Mouse (Mus musculus): Measurements from ENCODE around the gene Nab2. TPM values are rescaled to one million over a fixed set of nuclear protein-coding genes. Genes with fewer than 3 reads are reported as not detected.

The Nab2 gene
- polyA plus RNA-seq, 1 experiment from 2014 or later = 4.9 TPM

DNA sequence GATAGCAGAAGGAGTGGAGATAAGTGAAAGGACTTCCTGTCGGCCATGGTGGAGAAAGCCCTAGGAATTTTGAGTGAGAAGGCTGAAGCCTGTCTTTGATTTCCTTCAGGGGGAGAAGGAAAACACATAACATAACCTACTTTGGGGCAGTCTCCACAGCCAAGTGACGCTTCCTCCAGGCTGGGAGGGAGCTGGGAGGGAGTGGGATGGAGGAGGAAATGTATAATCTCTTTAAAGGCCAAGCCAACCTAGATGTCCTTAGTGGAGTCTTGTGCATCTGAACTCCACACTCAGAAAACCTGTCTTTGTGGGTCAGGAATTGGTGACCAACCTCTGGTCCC is 53.4 kb downstream of the Nab2 start:
- no peak for DNase-seq (ENCODE audit: low spot score)
- no peak for ATAC-seq (ENCODE audit: low FRiP score)
- Histone ChIP-seq H3K9me3 (ENCODE audit: control insufficient read depth, low read length) (no peaks in the 10 kb centered on the region), H3K27me3 (ENCODE audit: control insufficient read depth, insufficient read depth, low read length) (no peaks in the 10 kb centered on the region), H3K4me1 (replicated peaks; ENCODE audit: control insufficient read depth, insufficient read depth, low read length) (peaks cover 17% of the 10 kb centered on the region), H3K27ac (ENCODE audit: low read depth, low read length) (peak overlapping the region; percentile 53; the same call in 1 of the 2 replicates), H3K36me3 (ENCODE audit: control insufficient read depth, insufficient read depth, low read length) (0 out of 2 replicates have a peak, but pooled peaks cover 2% of the 10 kb centered on the region), H3K9ac (ENCODE audit: low read depth, low read length) (no peak overlapping the region; the same call in 1 of the 2 replicates), H3K4me2 (replicated peaks; ENCODE audit: low read depth, low read length) (no peak overlapping the region), H3K4me3 (ENCODE audit: low read depth, low read length) (no peak overlapping the region)
- WGBS = 20% methylated on average over 2 of the region's 2 CpGs

DNA sequence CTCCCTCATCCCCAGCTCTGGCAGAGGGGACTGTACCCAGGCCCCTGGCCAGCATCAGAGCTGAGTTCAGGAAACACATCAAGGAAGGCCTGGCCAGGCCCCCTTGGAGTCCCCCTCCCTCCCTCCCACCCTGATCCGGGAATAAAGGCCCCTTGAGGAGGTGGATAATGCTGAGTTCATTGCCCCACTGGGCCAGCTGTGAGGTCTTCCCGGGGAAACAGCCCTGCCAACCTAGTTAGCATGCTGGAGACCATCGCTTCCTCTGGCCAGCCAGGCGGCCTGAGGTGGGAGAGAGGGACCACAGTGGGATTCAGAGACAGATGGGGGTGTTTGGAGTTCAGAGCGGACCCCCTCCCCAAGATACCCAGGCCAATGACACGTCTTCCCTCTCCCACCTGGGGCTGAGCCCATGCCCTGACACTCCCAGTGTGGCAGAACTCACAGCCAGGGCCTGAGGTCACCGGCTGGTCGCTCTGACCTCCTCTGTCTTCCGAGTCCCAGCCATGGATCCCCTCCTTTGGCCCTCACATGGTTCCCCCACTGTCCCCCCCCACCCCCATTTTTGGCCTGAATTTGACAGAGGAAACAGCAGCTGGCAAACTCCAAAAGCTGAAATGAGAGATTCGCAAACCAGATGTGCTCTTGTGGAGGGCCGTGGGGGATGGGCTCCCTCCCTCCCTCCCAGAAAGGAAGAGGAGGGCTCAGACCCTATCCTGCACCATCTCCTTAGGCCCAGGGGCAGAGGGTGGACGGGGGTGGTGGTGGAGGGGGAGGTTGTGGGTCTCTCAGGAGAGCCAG is 53.9 kb downstream of the Nab2 start:
- no peak for DNase-seq (ENCODE audit: low spot score)
- no peaks in the 10 kb centered on the region for H3K9me3 ChIP-seq (ENCODE audit: control insufficient read depth, low read length)
- peak; percentile 31; the same call in 1 of the 2 replicates for ATAC-seq (ENCODE audit: low FRiP score)
- H3K9ac ChIP-seq (ENCODE audit: low read depth, low read length) = no peak overlapping the region; the same call in 1 of the 2 replicates
- no peaks in the 10 kb centered on the region for H3K27me3 ChIP-seq (ENCODE audit: control insufficient read depth, insufficient read depth, low read length)
- H3K4me1 ChIP-seq (replicated peaks; ENCODE audit: control insufficient read depth, insufficient read depth, low read length) = peaks cover 15% of the 10 kb centered on the region
- 17% methylated on average over 12 of the region's 12 CpGs for WGBS
- 0 out of 2 replicates have a peak, but pooled peaks cover 3% of the 10 kb centered on the region for H3K36me3 ChIP-seq (ENCODE audit: control insufficient read depth, insufficient read depth, low read length)
- no peak overlapping the region for H3K4me3 ChIP-seq (ENCODE audit: low read depth, low read length)
- no peak overlapping the region for H3K4me2 ChIP-seq (replicated peaks; ENCODE audit: low read depth, low read length)
- 0 out of 2 replicates have a peak overlapping the region, but pooled peaks have one; percentile 27 for H3K27ac ChIP-seq (ENCODE audit: low read depth, low read length)

GRCm38 (mm10) chr10:127612079-127612775 is 56.1 kb downstream of the Nab2 start:
- H3K4me2 ChIP-seq (replicated peaks; ENCODE audit: low read depth, low read length) = no peak overlapping the region
- no peak overlapping the region for H3K4me3 ChIP-seq (ENCODE audit: low read depth, low read length)
- H3K9me3 ChIP-seq (ENCODE audit: control insufficient read depth, low read length) = no peaks in the 10 kb centered on the region
- 0 out of 2 replicates have a peak, but pooled peaks cover 3% of the 10 kb centered on the region for H3K36me3 ChIP-seq (ENCODE audit: control insufficient read depth, insufficient read depth, low read length)
- WGBS = 87% methylated on average over 14 of the region's 14 CpGs
- DNase-seq (ENCODE audit: low spot score) = no peak
- peaks cover 10% of the 10 kb centered on the region for H3K4me1 ChIP-seq (replicated peaks; ENCODE audit: control insufficient read depth, insufficient read depth, low read length)
- H3K9ac ChIP-seq (ENCODE audit: low read depth, low read length) = no peak overlapping the region
- no peak for ATAC-seq (ENCODE audit: low FRiP score)
- H3K27ac ChIP-seq (ENCODE audit: low read depth, low read length) = no peak overlapping the region
- no peaks in the 10 kb centered on the region for H3K27me3 ChIP-seq (ENCODE audit: control insufficient read depth, insufficient read depth, low read length)

Other genes with a start within 250 kb of the Nab2 start
- 0.36 and 0.43 TPM in 2 replicates for gene Stac3, start 166.9 kb downstream of the Nab2 start, polyA plus RNA-seq (2014; fragmentation: Nextera tagmentation; extraction: Ambion mirVana)
- gene Ndufa4l2, start 153.6 kb downstream of the Nab2 start, polyA plus RNA-seq (2014; fragmentation: Nextera tagmentation; extraction: Ambion mirVana) = 6.5 and 7.0 TPM in 2 replicates
- gene Shmt2, start 146.1 kb downstream of the Nab2 start, polyA plus RNA-seq (2014; fragmentation: Nextera tagmentation; extraction: Ambion mirVana) = 70.3 and 70.4 TPM in 2 replicates
- gene Nxph4, start 134.0 kb downstream of the Nab2 start, polyA plus RNA-seq (2014; fragmentation: Nextera tagmentation; extraction: Ambion mirVana) = 54.5 and 59.8 TPM in 2 replicates
- gene Lrp1, start 47.4 kb downstream of the Nab2 start, polyA plus RNA-seq (2014; fragmentation: Nextera tagmentation; extraction: Ambion mirVana) = 66.3 and 67.1 TPM in 2 replicates
- 6.0 and 6.9 TPM in 2 replicates for gene Stat6, start 25.6 kb downstream of the Nab2 start, polyA plus RNA-seq (2014; fragmentation: Nextera tagmentation; extraction: Ambion mirVana)
- gene Nemp1, start 1.7 kb downstream of the Nab2 start, polyA plus RNA-seq (2014; fragmentation: Nextera tagmentation; extraction: Ambion mirVana) = 8.6 and 9.3 TPM in 2 replicates
- 0.45 and 0.57 TPM in 2 replicates for gene Myo1a, start 36.6 kb upstream of the Nab2 start, polyA plus RNA-seq (2014; fragmentation: Nextera tagmentation; extraction: Ambion mirVana)
- not detected in 2 replicates for gene Tac2, start 55.9 kb upstream of the Nab2 start, polyA plus RNA-seq (2014; fragmentation: Nextera tagmentation; extraction: Ambion mirVana)
- 7.2 and 9.3 TPM in 2 replicates for gene Zbtb39, start 71.0 kb upstream of the Nab2 start, polyA plus RNA-seq (2014; fragmentation: Nextera tagmentation; extraction: Ambion mirVana)
- 0.25 and 0.63 TPM in 2 replicates for gene Gpr182, start 83.2 kb upstream of the Nab2 start, polyA plus RNA-seq (2014; fragmentation: Nextera tagmentation; extraction: Ambion mirVana)
- gene Rdh1, start 91.2 kb upstream of the Nab2 start, polyA plus RNA-seq (2014; fragmentation: Nextera tagmentation; extraction: Ambion mirVana) = 0.05 TPM in 1 of 2 replicates, not detected in the other
- not detected in 2 replicates for gene Rdh16f1, start 91.2 kb upstream of the Nab2 start, polyA plus RNA-seq (2014; fragmentation: Nextera tagmentation; extraction: Ambion mirVana)
- gene Rdh9, start 107.8 kb upstream of the Nab2 start, polyA plus RNA-seq (2014; fragmentation: Nextera tagmentation; extraction: Ambion mirVana) = 0.06 TPM in 1 of 2 replicates, not detected in the other
- 0.06 TPM in 1 of 2 replicates, not detected in the other for gene Rdh16, start 132.6 kb upstream of the Nab2 start, polyA plus RNA-seq (2014; fragmentation: Nextera tagmentation; extraction: Ambion mirVana)
- not detected in 2 replicates for gene Rdh19, start 181.4 kb upstream of the Nab2 start, polyA plus RNA-seq (2014; fragmentation: Nextera tagmentation; extraction: Ambion mirVana)
- gene Rdh16f2, start 197.9 kb upstream of the Nab2 start, polyA plus RNA-seq (2014; fragmentation: Nextera tagmentation; extraction: Ambion mirVana) = not detected in 2 replicates
- not detected in 2 replicates for gene Rdh7, start 220.2 kb upstream of the Nab2 start, polyA plus RNA-seq (2014; fragmentation: Nextera tagmentation; extraction: Ambion mirVana)
- gene Sdr9c7, start 229.9 kb upstream of the Nab2 start, polyA plus RNA-seq (2014; fragmentation: Nextera tagmentation; extraction: Ambion mirVana) = not detected in 2 replicates